Mouse (Mus musculus): ENCODE measurements at regions not wholly inside any gene's neighbourhood (a gene's known extent, or its start where the extent isn't known, plus 50 kb on each side); places are given as distances from the start of the nearest gene placed in this dataset.
"Not testable (repeated sequence)": the region's sequence is repeated elsewhere in the genome, so short reads cannot be mapped to it uniquely, and the experiment has no call there.

GRCm38 (mm10) chr9:3258396-3259300, 76.3 kb upstream of the Alkbh8 start:
- no peaks in the 10 kb centered on the region for H3K9me3 ChIP-seq (ENCODE audit: control insufficient read depth, insufficient read depth, low read depth, low read length)
- no peak overlapping the region for H3K27ac ChIP-seq (ENCODE audit: insufficient read depth, low read depth, low read length, poor library complexity, severe bottlenecking)
- peak; percentile 75 for DNase-seq (ENCODE audit: low read depth, low spot score)
- no peak overlapping the region for H3K9ac ChIP-seq (ENCODE audit: insufficient read depth, low read depth, low read length, poor library complexity, severe bottlenecking)
- H3K36me3 ChIP-seq (ENCODE audit: control insufficient read depth, insufficient read depth, low read length, poor library complexity, severe bottlenecking), result no peaks in the 10 kb centered on the region
- H3K4me1 ChIP-seq (ENCODE audit: control insufficient read depth in 2 of 2, insufficient read depth in 2 of 2, low read length in 2 of 2, poor library complexity in 1 of 2), result no peaks in the 10 kb centered on the region
- in situ Hi-C loops (cut with MboI; ENCODE audit: low sequenced_read_pairs in 2 of 2, unreplicated experiment in 2 of 2), result no loop called here
- TF ChIP-seq ZC3H11A (IDR thresholded peaks at IDR 0.05; ENCODE audit: borderline replicate concordance, low read depth, low read length) (no peak), CHD2 (IDR thresholded peaks at IDR 0.05; ENCODE audit: low read depth, low read length) (no peak), MAFK (IDR thresholded peaks at IDR 0.05; ENCODE audit: insufficient read depth, low read depth, low read length) (no peak), HCFC1 (IDR thresholded peaks at IDR 0.05; ENCODE audit: borderline replicate concordance, insufficient read depth, low read length) (no peak), ZNF384 (IDR thresholded peaks at IDR 0.05; ENCODE audit: low read depth, low read length) (no peak)
- H3K4me3 ChIP-seq (ENCODE audit: insufficient read depth in 1 of 2, low read depth in 1 of 2, low read length in 2 of 2, poor library complexity in 1 of 2, severe bottlenecking in 1 of 2), result no peak overlapping the region

GRCm38 (mm10) chr9:3260181-3260580, 74.8 kb upstream of the Alkbh8 start:
- H3K4me1 ChIP-seq (ENCODE audit: control insufficient read depth in 2 of 2, insufficient read depth in 2 of 2, low read length in 2 of 2, poor library complexity in 1 of 2), result no peaks in the 10 kb centered on the region
- no peaks in the 10 kb centered on the region for H3K36me3 ChIP-seq (ENCODE audit: control insufficient read depth, insufficient read depth, low read length, poor library complexity, severe bottlenecking)
- H3K9me3 ChIP-seq (ENCODE audit: control insufficient read depth, insufficient read depth, low read depth, low read length), result no peaks in the 10 kb centered on the region
- peak; percentile 12 for DNase-seq (ENCODE audit: low read depth, low spot score)
- TF ChIP-seq MAFK (IDR thresholded peaks at IDR 0.05; ENCODE audit: insufficient read depth, low read depth, low read length), result no peak
- in situ Hi-C loops (cut with MboI; ENCODE audit: low sequenced_read_pairs in 2 of 2, unreplicated experiment in 2 of 2), result no loop called here
- no peak overlapping the region for H3K27ac ChIP-seq (ENCODE audit: insufficient read depth, low read depth, low read length, poor library complexity, severe bottlenecking)
- no peak overlapping the region for H3K9ac ChIP-seq (ENCODE audit: insufficient read depth, low read depth, low read length, poor library complexity, severe bottlenecking)
- no peak overlapping the region for H3K4me3 ChIP-seq (ENCODE audit: insufficient read depth in 1 of 2, low read depth in 1 of 2, low read length in 2 of 2, poor library complexity in 1 of 2, severe bottlenecking in 1 of 2)

- no peak for DNase-seq (ENCODE audit: low read depth, low spot score)
- no peaks in the 10 kb centered on the region for H3K9me3 ChIP-seq (ENCODE audit: control insufficient read depth, insufficient read depth, low read depth, low read length)
- H3K27ac ChIP-seq (ENCODE audit: insufficient read depth, low read depth, low read length, poor library complexity, severe bottlenecking), result no peak overlapping the region
- no peaks in the 10 kb centered on the region for H3K4me1 ChIP-seq (ENCODE audit: control insufficient read depth in 2 of 2, insufficient read depth in 2 of 2, low read length in 2 of 2, poor library complexity in 1 of 2)
- no peak overlapping the region for H3K4me3 ChIP-seq (ENCODE audit: insufficient read depth in 1 of 2, low read depth in 1 of 2, low read length in 2 of 2, poor library complexity in 1 of 2, severe bottlenecking in 1 of 2)
- in situ Hi-C loops (cut with MboI; ENCODE audit: low sequenced_read_pairs in 2 of 2, unreplicated experiment in 2 of 2), result no loop called here
- no peaks in the 10 kb centered on the region for H3K36me3 ChIP-seq (ENCODE audit: control insufficient read depth, insufficient read depth, low read length, poor library complexity, severe bottlenecking)
- TF ChIP-seq MAFK (IDR thresholded peaks at IDR 0.05; ENCODE audit: insufficient read depth, low read depth, low read length) (no peak), ZC3H11A (IDR thresholded peaks at IDR 0.05; ENCODE audit: borderline replicate concordance, low read depth, low read length) (no peak), CHD2 (IDR thresholded peaks at IDR 0.05; ENCODE audit: low read depth, low read length) (no peak), ZNF384 (IDR thresholded peaks at IDR 0.05; ENCODE audit: low read depth, low read length) (no peak), HCFC1 (IDR thresholded peaks at IDR 0.05; ENCODE audit: borderline replicate concordance, insufficient read depth, low read length) (no peak)
- H3K9ac ChIP-seq (ENCODE audit: insufficient read depth, low read depth, low read length, poor library complexity, severe bottlenecking), result no peak overlapping the region
Measured at GRCm38 (mm10) chr9:3260860-3261259, 74.1 kb upstream of the Alkbh8 start.

- Histone ChIP-seq H3K4me3 (ENCODE audit: insufficient read depth in 1 of 2, low read depth in 1 of 2, low read length in 2 of 2, poor library complexity in 1 of 2, severe bottlenecking in 1 of 2) (no peak overlapping the region), H3K27ac (ENCODE audit: insufficient read depth, low read depth, low read length, poor library complexity, severe bottlenecking) (no peak overlapping the region), H3K4me1 (ENCODE audit: control insufficient read depth in 2 of 2, insufficient read depth in 2 of 2, low read length in 2 of 2, poor library complexity in 1 of 2) (no peaks in the 10 kb centered on the region), H3K9ac (ENCODE audit: insufficient read depth, low read depth, low read length, poor library complexity, severe bottlenecking) (no peak overlapping the region), H3K9me3 (ENCODE audit: control insufficient read depth, insufficient read depth, low read depth, low read length) (no peaks in the 10 kb centered on the region), H3K36me3 (ENCODE audit: control insufficient read depth, insufficient read depth, low read length, poor library complexity, severe bottlenecking) (no peaks in the 10 kb centered on the region)
- DNase-seq (ENCODE audit: low read depth, low spot score), result no peak
- in situ Hi-C loops (cut with MboI; ENCODE audit: low sequenced_read_pairs in 2 of 2, unreplicated experiment in 2 of 2), result no loop called here
- no peak for TF ChIP-seq ZC3H11A (IDR thresholded peaks at IDR 0.05; ENCODE audit: borderline replicate concordance, low read depth, low read length)
- TF ChIP-seq MAFK (IDR thresholded peaks at IDR 0.05; ENCODE audit: insufficient read depth, low read depth, low read length), result no peak
- no peak for TF ChIP-seq ZNF384 (IDR thresholded peaks at IDR 0.05; ENCODE audit: low read depth, low read length)
- no peak for TF ChIP-seq CHD2 (IDR thresholded peaks at IDR 0.05; ENCODE audit: low read depth, low read length)
- no peak for TF ChIP-seq HCFC1 (IDR thresholded peaks at IDR 0.05; ENCODE audit: borderline replicate concordance, insufficient read depth, low read length)
Measured at GRCm38 (mm10) chr9:3264467-3264866, 70.5 kb upstream of the Alkbh8 start.

GRCm38 (mm10) chr9:3280496-3280895, 54.4 kb upstream of the Alkbh8 start:
- in situ Hi-C loops (cut with MboI; ENCODE audit: low sequenced_read_pairs in 2 of 2, unreplicated experiment in 2 of 2); H3K4me1 ChIP-seq (ENCODE audit: control insufficient read depth in 2 of 2, insufficient read depth in 2 of 2, low read length in 2 of 2, poor library complexity in 1 of 2); H3K36me3 ChIP-seq (ENCODE audit: control insufficient read depth, insufficient read depth, low read length, poor library complexity, severe bottlenecking); DNase-seq (ENCODE audit: low read depth, low spot score); H3K27ac ChIP-seq (ENCODE audit: insufficient read depth, low read depth, low read length, poor library complexity, severe bottlenecking); H3K4me3 ChIP-seq (ENCODE audit: insufficient read depth in 1 of 2, low read depth in 1 of 2, low read length in 2 of 2, poor library complexity in 1 of 2, severe bottlenecking in 1 of 2); H3K9me3 ChIP-seq (ENCODE audit: control insufficient read depth, insufficient read depth, low read depth, low read length); H3K9ac ChIP-seq (ENCODE audit: insufficient read depth, low read depth, low read length, poor library complexity, severe bottlenecking): not testable (repeated sequence)

- H3K4me3 ChIP-seq (ENCODE audit: insufficient read depth in 1 of 2, low read depth in 1 of 2, low read length in 2 of 2, poor library complexity in 1 of 2, severe bottlenecking in 1 of 2); H3K36me3 ChIP-seq (ENCODE audit: control insufficient read depth, insufficient read depth, low read length, poor library complexity, severe bottlenecking); in situ Hi-C loops (cut with MboI; ENCODE audit: low sequenced_read_pairs in 2 of 2, unreplicated experiment in 2 of 2); DNase-seq (ENCODE audit: low read depth, low spot score); H3K4me1 ChIP-seq (ENCODE audit: control insufficient read depth in 2 of 2, insufficient read depth in 2 of 2, low read length in 2 of 2, poor library complexity in 1 of 2); H3K27ac ChIP-seq (ENCODE audit: insufficient read depth, low read depth, low read length, poor library complexity, severe bottlenecking); H3K9ac ChIP-seq (ENCODE audit: insufficient read depth, low read depth, low read length, poor library complexity, severe bottlenecking); H3K9me3 ChIP-seq (ENCODE audit: control insufficient read depth, insufficient read depth, low read depth, low read length): not testable (repeated sequence)
Measured at GRCm38 (mm10) chr9:3281906-3282305, 53.0 kb upstream of the Alkbh8 start.

GRCm38 (mm10) chr9:3283381-3283780, 51.6 kb upstream of the Alkbh8 start:
- in situ Hi-C loops (cut with MboI; ENCODE audit: low sequenced_read_pairs in 2 of 2, unreplicated experiment in 2 of 2); DNase-seq (ENCODE audit: low read depth, low spot score); H3K9me3 ChIP-seq (ENCODE audit: control insufficient read depth, insufficient read depth, low read depth, low read length); H3K4me3 ChIP-seq (ENCODE audit: insufficient read depth in 1 of 2, low read depth in 1 of 2, low read length in 2 of 2, poor library complexity in 1 of 2, severe bottlenecking in 1 of 2); H3K36me3 ChIP-seq (ENCODE audit: control insufficient read depth, insufficient read depth, low read length, poor library complexity, severe bottlenecking); H3K27ac ChIP-seq (ENCODE audit: insufficient read depth, low read depth, low read length, poor library complexity, severe bottlenecking); H3K4me1 ChIP-seq (ENCODE audit: control insufficient read depth in 2 of 2, insufficient read depth in 2 of 2, low read length in 2 of 2, poor library complexity in 1 of 2); H3K9ac ChIP-seq (ENCODE audit: insufficient read depth, low read depth, low read length, poor library complexity, severe bottlenecking): not testable (repeated sequence)
